Mouse (Mus musculus) frontal cortex, postnatal 25 days (tissue): ENCODE data around the gene Maz.

Source experiments
- DNase-seq, 2 experiments: peaks; one replicate each; pipeline ENCODE4 v3.0.0; 2022; ENCODE audit warnings: low spot score in 2 of 2

Gene Maz

GRCm38 (mm10) chr7:127008239-127009019 lies 18.4 kb downstream of the Maz start:
- DNase-seq, result peak in 1 of 2 experiments; percentile 69

DNA sequence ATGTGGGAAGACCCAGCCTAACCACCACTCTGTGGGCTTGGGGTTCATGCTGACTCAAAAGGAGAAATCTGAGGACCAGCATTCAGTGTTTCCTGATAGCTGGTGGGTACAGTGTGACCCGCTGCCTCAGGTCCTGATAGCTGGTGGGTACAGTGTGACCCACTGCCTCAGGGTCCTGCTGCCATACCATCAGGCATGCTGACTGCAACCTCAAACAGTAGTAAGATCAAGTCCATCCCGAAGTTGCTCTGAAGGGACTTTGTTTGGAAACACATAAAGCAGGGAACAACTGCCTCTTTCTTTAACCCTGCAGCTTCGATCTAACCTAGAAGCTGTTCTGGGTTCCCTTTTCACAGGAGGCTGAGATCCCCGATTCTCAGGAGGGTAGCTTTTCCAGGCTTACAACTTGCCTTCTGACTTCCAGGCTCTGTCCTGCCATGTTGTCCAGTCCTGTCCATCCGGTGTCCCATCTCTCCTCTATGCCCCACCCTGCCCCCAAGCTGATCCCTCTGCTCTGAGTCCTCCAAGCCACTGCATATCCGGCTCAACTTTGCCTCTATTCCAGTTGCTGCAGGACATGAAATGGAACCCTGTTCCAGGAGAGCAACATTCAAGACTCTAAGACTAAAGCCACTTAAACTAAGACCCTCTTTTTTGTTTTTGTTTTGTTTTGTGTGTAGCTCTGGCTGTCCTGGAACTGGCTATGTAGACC lies 19.4 kb downstream of the Maz start:
- no peak for DNase-seq

DNA sequence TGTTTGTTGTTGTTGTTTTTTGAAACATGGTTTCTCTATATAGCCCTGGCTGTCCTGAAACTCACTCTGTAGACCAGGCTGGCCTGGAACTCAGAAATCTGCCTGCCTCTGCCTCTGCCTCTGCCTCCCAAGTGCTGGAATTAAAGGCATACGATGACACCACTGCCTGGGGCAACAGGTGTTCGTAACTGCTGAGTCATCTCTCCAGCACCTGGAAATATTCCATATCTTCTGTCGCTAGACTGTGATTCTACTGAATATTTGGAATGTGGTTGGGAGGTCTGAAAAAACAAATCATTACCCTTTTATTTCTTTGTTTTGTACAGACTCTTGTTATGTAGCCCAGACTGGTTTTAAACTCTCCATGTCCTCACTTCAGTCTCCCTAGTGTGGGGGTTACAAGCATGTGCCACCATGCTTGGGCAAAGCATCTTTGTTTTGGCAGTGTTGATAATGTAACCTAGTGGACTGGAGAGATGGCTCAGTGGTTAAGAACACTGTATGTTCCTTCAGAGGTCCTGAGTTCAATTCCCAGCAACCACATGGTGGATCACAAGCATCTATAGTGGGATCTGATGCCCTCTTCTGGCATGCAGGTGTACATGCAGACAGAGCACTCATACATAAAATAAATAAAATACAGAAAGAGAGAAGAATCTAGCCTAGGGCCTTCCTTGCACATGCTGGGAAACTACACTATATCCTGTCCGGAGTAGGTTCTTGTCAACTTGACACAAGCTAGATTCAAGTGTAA lies 22.5 kb downstream of the Maz start:
- no peak for DNase-seq

- DNase-seq, result no peak
Observed at GRCm38 (mm10) chr7:127003620-127004019, 23.2 kb downstream of the Maz start.

DNA sequence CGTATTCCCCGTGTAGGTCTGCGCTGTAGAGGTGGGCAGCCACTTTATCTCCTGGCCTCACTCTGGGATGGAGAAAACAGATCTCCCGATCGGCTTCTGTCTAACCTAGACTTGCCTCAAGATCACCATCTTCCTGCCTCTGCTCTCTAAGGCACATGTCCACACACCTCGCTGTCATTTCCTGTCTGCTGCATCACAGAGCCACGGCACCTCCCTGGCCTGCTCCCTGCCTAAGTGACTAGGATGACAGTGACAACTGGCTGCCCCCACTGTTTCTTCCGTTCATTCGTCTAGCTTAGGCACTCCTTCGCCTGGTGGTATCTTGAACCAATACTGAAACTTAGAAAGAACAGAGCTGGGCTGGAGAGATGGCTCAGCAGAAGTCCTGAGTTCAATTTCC lies 27.3 kb downstream of the Maz start:
- DNase-seq, result no peak

DNA sequence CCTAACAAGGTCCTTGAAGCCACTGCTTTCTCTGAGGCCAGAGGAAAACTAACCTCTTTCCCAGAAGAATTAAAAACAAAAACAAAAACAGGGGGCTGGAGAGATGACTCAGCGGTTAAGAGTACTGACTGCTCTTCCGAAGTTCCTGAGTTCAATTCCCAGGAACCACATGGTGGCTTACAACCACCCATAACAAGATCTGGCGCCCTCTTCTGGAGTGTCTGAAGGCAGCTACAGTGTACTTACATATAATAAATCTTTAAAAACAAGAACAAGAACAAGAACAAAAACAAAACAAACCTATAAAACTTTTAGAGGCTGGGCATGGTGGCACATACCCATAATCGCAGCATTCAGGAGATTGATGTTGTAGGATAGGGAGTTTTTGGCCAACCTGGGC lies 30.4 kb downstream of the Maz start:
- no peak for DNase-seq

DNA sequence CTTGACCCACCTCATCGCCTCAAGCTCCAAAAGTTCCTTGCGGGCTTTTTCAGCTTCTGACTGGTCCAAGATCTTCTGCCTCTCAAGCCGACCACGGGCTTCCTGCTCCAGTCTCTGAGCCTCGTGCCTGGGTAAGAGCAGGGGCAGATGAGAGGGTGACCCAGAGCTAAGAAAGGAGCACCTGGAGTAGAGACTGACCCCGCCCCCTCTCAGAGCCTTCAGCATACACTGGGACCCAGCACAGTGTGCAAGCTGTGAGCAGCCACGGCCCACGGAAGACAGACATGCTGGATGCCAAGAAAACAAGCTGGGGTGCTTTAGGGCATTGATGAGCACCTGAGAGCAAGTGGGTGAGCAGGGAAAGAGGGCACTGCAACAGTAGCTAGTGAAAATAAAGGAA lies 38.0 kb downstream of the Maz start:
- DNase-seq, result no peak

- DNase-seq, result no peak
Observed at GRCm38 (mm10) chr7:126986319-126986718, 40.5 kb downstream of the Maz start.

DNA sequence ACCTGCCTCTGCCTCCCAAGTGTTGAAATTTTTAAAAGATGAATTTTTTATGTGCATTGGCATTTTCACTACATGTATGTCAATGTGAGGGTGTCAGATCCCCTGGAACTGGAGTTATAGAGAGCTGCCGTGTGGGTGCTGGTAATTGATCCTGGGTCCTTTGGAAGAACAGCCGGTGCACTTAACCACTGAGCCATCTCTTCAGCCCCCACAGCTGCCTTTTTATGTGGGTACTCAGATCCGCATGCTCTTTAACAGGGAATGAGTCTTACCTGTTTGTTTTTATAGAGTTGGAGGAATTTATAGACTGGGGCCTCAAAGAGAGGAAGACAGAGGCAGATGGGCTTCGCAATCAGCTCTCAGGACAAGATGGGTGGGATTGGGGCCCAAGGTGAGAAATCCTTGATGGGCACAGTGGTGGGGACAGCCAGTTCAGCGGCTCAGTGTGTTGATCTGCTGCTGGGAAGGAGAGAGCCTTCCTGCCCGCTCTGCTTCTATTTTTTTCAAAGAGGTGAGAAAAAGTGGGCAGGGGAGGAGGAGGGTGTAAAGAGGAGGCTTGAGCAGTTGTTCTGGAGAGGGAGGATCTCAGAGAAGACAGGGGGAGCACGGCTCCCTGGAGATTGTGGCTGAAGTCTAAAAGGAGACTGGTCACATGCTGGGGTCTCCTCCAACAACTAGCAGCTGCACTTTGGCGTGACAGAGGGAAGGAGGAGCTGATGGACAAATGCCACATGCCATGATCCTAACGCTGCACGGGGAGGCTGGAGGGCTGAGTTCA lies 42.0 kb downstream of the Maz start:
- no peak for DNase-seq

DNA sequence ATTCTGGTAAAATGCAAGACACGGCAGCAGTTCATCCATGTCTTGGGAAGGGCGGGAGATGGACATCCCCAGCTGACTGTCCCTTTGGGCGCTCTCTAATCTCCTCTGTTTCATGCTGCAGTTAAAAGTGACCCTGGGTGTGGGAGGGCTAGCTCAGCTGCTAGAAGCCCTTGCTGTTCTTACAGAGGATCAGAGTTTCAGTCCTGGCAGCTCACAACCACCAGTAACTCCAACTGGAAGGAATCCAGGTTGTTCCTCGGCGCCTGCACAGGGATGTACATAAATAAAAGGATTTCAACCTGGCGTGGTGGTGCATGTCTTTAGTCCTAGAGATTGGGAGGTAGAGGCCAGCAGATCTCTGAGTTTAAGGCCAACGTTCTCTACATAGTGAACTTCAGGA lies 43.7 kb downstream of the Maz start:
- no peak for DNase-seq

DNA sequence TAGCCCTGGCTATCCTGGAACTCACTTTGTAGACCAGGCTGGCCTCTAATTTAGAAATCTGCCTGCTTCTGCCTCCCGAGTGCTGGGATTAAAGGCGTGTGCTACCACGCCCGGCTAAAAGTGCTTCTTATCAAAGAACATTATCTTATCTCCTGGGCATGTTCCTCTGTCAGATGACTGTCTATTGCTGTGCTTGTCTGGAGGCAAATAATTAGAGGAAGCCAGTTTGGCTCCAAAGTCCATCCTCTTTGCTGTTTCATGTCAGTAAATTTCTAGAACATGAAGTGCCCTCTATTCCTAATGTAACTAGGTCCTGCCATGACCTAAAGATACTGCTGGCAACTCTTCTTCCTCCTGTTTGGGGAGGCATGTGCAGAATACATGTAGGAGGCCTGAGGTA lies 44.8 kb downstream of the Maz start:
- no peak for DNase-seq

DNA sequence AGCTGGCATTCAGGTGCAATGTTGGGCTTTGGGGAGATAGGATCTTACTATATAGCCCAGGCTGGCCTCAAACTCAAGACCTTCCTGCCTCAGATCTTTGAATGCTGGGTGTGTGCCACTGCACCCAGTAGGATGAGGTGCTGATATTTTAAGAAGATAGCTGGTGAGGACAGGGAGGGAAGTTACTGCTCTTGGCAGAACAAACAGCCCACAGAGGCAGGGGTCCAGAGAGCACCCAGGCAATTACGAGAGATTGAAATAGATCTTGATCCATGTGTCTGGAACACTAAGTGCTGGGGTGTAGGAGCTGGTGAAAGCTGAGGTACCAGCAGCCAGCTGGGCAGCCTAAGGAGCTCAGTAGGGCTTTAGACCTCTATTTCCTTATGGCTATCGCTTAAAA lies 45.2 kb downstream of the Maz start:
- DNase-seq, result no peak

DNA sequence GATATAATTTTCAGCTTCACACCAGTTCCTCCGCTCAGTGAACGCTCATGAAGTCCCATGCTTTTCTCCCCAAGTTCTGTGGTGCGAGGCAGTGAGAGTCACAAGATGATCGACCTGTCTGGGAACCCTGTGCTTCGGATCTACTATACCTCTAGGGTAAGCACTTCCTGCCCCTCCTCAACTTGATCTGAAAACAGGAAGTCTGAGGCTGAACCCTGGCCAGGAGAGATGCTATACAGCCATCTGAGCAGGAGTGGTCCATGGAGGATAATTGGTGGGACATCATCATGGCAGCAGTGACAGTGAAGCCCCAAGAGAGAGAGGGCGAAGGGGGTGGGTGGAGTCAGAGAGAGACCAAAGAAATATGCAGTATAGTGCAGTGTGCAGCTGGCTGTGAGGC lies 48.0 kb downstream of the Maz start:
- DNase-seq, result no peak

- DNase-seq, result no peak
Observed at GRCm38 (mm10) chr7:126976878-126977459, 49.9 kb downstream of the Maz start.

DNA sequence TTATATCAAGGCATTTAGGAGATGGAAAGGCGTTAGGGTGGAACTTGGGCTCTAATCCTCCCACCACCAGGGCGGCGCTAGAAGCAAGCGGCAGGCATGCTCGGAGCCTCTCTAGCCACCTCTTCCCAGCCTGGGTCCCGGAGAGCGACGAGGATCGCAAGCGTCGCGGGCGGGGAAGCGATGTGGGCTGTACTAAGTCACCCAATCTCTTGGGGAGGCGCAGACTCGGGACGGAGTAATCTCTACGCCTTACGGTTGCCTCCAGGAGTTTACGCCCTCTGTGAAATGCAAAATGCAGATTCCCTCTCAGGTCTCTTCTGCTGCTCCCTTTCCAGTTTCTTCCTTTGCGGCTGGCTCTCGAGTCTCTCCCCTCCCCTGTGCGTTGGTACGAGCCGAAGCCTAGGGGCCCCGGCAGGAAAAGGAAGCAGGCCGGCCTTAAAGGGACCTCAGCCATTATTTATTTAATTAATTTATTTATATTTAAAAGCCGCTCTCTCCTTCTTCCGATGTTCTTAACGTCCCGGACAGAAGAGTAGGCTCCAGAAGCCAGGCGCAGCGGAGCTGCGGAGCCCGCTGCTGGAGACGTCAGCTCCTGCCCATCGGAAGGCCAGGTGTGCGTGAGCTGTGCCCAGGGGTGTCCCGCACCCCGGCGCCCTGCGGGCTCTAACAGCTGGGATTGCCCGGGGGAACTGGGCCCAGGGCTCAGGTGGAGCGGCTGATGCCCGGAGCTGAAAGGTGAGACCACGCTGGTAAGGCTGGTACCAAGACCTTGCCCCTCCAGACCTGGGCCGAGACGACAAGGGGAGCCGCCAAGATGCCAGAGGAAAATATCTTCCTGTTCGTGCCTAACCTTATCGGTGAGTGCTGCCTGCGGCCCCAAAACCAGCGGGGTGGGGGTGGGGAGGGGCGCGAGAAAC lies 50.6 kb downstream of the Maz start, which contains the start of gene Cdiptos:
TSS of gene Cdiptos (minus strand) at position 149 of the 917 bp plus-strand sequence.
- peak; percentile 96 to 98 for DNase-seq

- DNase-seq, result no peak
Observed at GRCm38 (mm10) chr7:126975893-126975949, 51.1 kb downstream of the Maz start, which contains the start of gene Cdipt. Cdipt (plus strand) TSS chr7:126975914.

GRCm38 (mm10) chr7:126975493-126975892 lies 51.3 kb downstream of the Maz start:
- DNase-seq, result no peak
